ENCODE assay signal across 8 mouse cellular contexts in the genomic region with DNA sequence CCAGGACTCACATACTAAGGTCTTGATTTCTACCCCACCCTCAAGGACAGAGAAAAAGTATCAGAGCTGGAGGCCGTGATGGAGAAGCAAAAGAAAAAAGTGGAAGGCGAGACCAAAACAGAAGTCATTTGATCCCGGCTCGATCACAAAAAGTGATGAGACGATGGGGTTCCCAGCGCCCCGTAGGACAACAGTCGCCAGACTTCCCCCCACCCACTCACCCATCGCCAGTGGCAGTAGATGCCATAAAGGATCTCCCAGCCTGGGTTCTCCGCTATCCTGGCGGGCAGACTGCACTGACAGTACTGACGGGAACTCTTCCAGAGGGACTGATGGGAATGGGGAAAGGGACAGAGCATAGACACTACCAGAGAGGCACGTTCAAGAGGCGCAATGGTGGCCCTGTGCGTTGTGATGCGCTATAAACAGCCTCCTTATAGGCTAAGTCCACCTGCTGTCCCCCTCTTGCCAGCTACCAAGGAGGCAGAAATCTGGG. TPM values are rescaled to one million over a fixed set of nuclear protein-coding genes. Genes with fewer than 3 reads are reported as not detected.
DNase-seq lines count a peak whose midpoint lies in the region; ATAC-seq and TF ChIP-seq lines count a peak whose summit lies in the region.

No protein-coding gene starts in this region.

- H3K36me3 ChIP-seq in liver, adult 2 months (ENCODE audit: control insufficient read depth, insufficient read depth, low read length): peaks cover 5% of the 10 kb centered on the region; the same call in 1 of the 2 replicates
- H3K36me3 ChIP-seq in embryonic facial prominence, embryonic 15.5 days: peaks cover 31% of the 10 kb centered on the region
- H3K36me3 ChIP-seq in intestine, embryonic 14.5 days (ENCODE audit: control insufficient read depth, insufficient read depth, low read length): peaks cover 32% of the 10 kb centered on the region
- H3K36me3 ChIP-seq in myocyte (ENCODE audit: control insufficient read depth, insufficient read depth): no peaks in the 10 kb centered on the region

- TF ChIP-seq POLR2A in liver, adult 2 months (IDR thresholded peaks at IDR 0.05; ENCODE audit: extremely low read depth, insufficient read depth, low read length): no peak
- TF ChIP-seq POLR2A in myocyte (IDR thresholded peaks at IDR 0.05; ENCODE audit: insufficient read length, low read depth): no peak

- H3K4me2 ChIP-seq in embryonic facial prominence, embryonic 15.5 days (replicated peaks): peak overlapping the region; percentile 83
- H3K4me2 ChIP-seq in intestine, embryonic 14.5 days (ENCODE audit: low read length): peak overlapping the region; percentile 71
- peak overlapping the region; percentile 93 for H3K4me2 ChIP-seq in myocyte (ENCODE audit: low read depth)

- 31% methylated on average over 16 of the region's 16 CpGs for WGBS in liver, adult 2 months
- 2% methylated on average over 16 of the region's 16 CpGs for WGBS in embryonic facial prominence, embryonic 15.5 days
- 4% methylated on average over 16 of the region's 16 CpGs for WGBS in intestine, embryonic 14.5 days

- ATAC-seq in embryonic facial prominence, embryonic 15.5 days (ENCODE audit: insufficient number of reproducible peaks, low FRiP score, low TSS enrichment, low read depth): no peak
- 0 out of 2 replicates have a peak, but pooled peaks have one; percentile 5 for ATAC-seq in intestine, embryonic 14.5 days (replicated peaks; ENCODE audit: low FRiP score, low TSS enrichment, low read depth)

- H3K9me3 ChIP-seq in embryonic facial prominence, embryonic 15.5 days (replicated peaks): no peaks in the 10 kb centered on the region
- H3K9me3 ChIP-seq in intestine, embryonic 14.5 days (ENCODE audit: control insufficient read depth, low read length): no peaks in the 10 kb centered on the region

- peak overlapping the region; percentile 33 for H3K9ac ChIP-seq in liver, adult 2 months (ENCODE audit: low read depth, low read length)
- peak overlapping the region; percentile 39; the same call in 1 of the 2 replicates for H3K9ac ChIP-seq in embryonic facial prominence, embryonic 15.5 days
- peak overlapping the region; percentile 20 for H3K9ac ChIP-seq in intestine, embryonic 14.5 days (ENCODE audit: low read length)

- H3K79me2 ChIP-seq in liver, adult 2 months (ENCODE audit: control insufficient read depth, insufficient read depth, low read length): no peaks in the 10 kb centered on the region
- no peaks in the 10 kb centered on the region for H3K79me2 ChIP-seq in myocyte (ENCODE audit: control insufficient read depth, insufficient read depth)

- no peak overlapping the region for H3K27ac ChIP-seq in liver, adult 2 months (replicated peaks; ENCODE audit: insufficient read depth, low read depth, low read length)
- H3K27ac ChIP-seq in embryonic facial prominence, embryonic 15.5 days (replicated peaks): peak overlapping the region; percentile 93
- peak overlapping the region; percentile 95 for H3K27ac ChIP-seq in intestine, embryonic 14.5 days (ENCODE audit: low read depth)

- no peak overlapping the region for H3ac ChIP-seq in myocyte (ENCODE audit: control insufficient read depth, insufficient read length)

- no peaks in the 10 kb centered on the region for H3K27me3 ChIP-seq in liver, adult 2 months (ENCODE audit: control insufficient read depth, insufficient read depth, low read length)
- peaks cover 11% of the 10 kb centered on the region; the same call in 1 of the 2 replicates for H3K27me3 ChIP-seq in embryonic facial prominence, embryonic 15.5 days
- H3K27me3 ChIP-seq in intestine, embryonic 14.5 days (replicated peaks; ENCODE audit: control insufficient read depth, insufficient read depth, low read length): peaks cover 8% of the 10 kb centered on the region; the same call in 1 of the 2 replicates
- peaks cover 2% of the 10 kb centered on the region for H3K27me3 ChIP-seq in myocyte (ENCODE audit: control insufficient read depth, insufficient read depth, insufficient read length)

- H3K4me1 ChIP-seq in liver, adult 2 months (ENCODE audit: control insufficient read depth, insufficient read depth, low read length): no peaks in the 10 kb centered on the region
- peaks cover 18% of the 10 kb centered on the region for H3K4me1 ChIP-seq in embryonic facial prominence, embryonic 15.5 days
- H3K4me1 ChIP-seq in intestine, embryonic 14.5 days (replicated peaks; ENCODE audit: control insufficient read depth, insufficient read depth, low read length): peaks cover 16% of the 10 kb centered on the region

- H3K4me3 ChIP-seq in liver, adult 2 months (ENCODE audit: insufficient read depth, low read depth, low read length): peak overlapping the region; percentile 53; the same call in 1 of the 2 replicates
- H3K4me3 ChIP-seq in embryonic facial prominence, embryonic 15.5 days (replicated peaks): peak overlapping the region; percentile 55
- H3K4me3 ChIP-seq in intestine, embryonic 14.5 days (ENCODE audit: low read depth, low read length): peak overlapping the region; percentile 46
- peak overlapping the region; percentile 20 for H3K4me3 ChIP-seq in myocyte

- DNase-seq in liver, adult 2 months (ENCODE audit: extremely low read depth, low read depth, low spot score): no peak
- no peak for DNase-seq in liver
- no peak for DNase-seq in intestine, embryonic 14.5 days (ENCODE audit: low spot score)
- no peak for DNase-seq in right cerebral cortex, adult 18-20 months
- DNase-seq in frontal cortex, adult 2 months (ENCODE audit: extremely low spot score in 1 of 2, low spot score in 1 of 2): no peak
- DNase-seq in Muller cell, postnatal 12 days (ENCODE audit: inconsistent ontology term): no peak

- TF ChIP-seq CTCF in liver, adult 2 months (IDR thresholded peaks at IDR 0.05; ENCODE audit: low read depth, low read length): no peak

TF ChIP-seq in myocyte, 11 proteins besides CTCF, POLR2A, EP300 and RAD21:
- TF ChIP-seq MYOD1 (IDR thresholded peaks at IDR 0.05; ENCODE audit: control insufficient read depth in 1 of 3, insufficient read length in 2 of 3, low read depth in 2 of 3) (no peak), MYOG (IDR thresholded peaks at IDR 0.05; ENCODE audit: control insufficient read depth in 1 of 3, insufficient read depth in 1 of 3, insufficient read length in 2 of 3, low read depth in 2 of 3) (no peak), MAX (IDR thresholded peaks at IDR 0.05; ENCODE audit: low read depth) (no peak), E2F4 (IDR thresholded peaks at IDR 0.05; ENCODE audit: insufficient read depth) (no peak), TCF3 (IDR thresholded peaks at IDR 0.05; ENCODE audit: insufficient read length, low read depth) (no peak), CEBPB (IDR thresholded peaks at IDR 0.05; ENCODE audit: insufficient read depth, poor library complexity, severe bottlenecking) (no peak), POLR2AphosphoS2 (IDR thresholded peaks at IDR 0.05; ENCODE audit: insufficient read length, low read depth) (no peak), REST (IDR thresholded peaks at IDR 0.05; ENCODE audit: insufficient read depth, insufficient read length) (no peak)

RNA-seq across cellular contexts. Expression of gene Eps8l1, which starts 18.4 kb away (rescaled TPM):
- 2.9 and 6.5 TPM in 2 replicates for total RNA-seq in liver, adult 2 months (2014; rRNA removed)
- 0.05 and 1.4 TPM in 2 replicates for polyA plus RNA-seq in liver, adult 2 months (2012; rRNA removed)
- polyA plus RNA-seq in embryonic facial prominence, embryonic 15.5 days (2015; fragmentation: Nextera tagmentation; extraction: Ambion mirVana): 13.6 and 17.6 TPM in 2 replicates
- 1.7 and 5.2 TPM in 2 replicates for polyA plus RNA-seq in intestine, embryonic 14.5 days (2014; fragmentation: Nextera tagmentation; extraction: Ambion mirVana)
- polyA plus RNA-seq in myocyte (2012; fragmentation: generic; extraction: Trizol): 0.12 TPM
- 8.2 and 27.7 TPM in 2 replicates for polyA plus RNA-seq in frontal cortex, adult 2 months (2012; rRNA removed)

RNA-seq across cellular contexts. Expression of gene Ppp1r12c, which starts 22.6 kb away (rescaled TPM):
- total RNA-seq in liver, adult 2 months (2014; rRNA removed): 21.2 and 21.8 TPM in 2 replicates
- 13.4 and 22.2 TPM in 2 replicates for polyA plus RNA-seq in liver, adult 2 months (2012; rRNA removed)
- 52.5 and 57.2 TPM in 2 replicates for polyA plus RNA-seq in embryonic facial prominence, embryonic 15.5 days (2015; fragmentation: Nextera tagmentation; extraction: Ambion mirVana)
- polyA plus RNA-seq in intestine, embryonic 14.5 days (2014; fragmentation: Nextera tagmentation; extraction: Ambion mirVana): 53.4 and 58.7 TPM in 2 replicates
- 39.0 TPM for polyA plus RNA-seq in myocyte (2012; fragmentation: generic; extraction: Trizol)
- 102 and 135 TPM in 2 replicates for polyA plus RNA-seq in frontal cortex, adult 2 months (2012; rRNA removed)

RNA-seq across cellular contexts. Expression of gene Rdh13, which starts 33.4 kb away (rescaled TPM):
- 5.5 and 6.5 TPM in 2 replicates for total RNA-seq in liver, adult 2 months (2014; rRNA removed)
- 6.5 and 6.8 TPM in 2 replicates for polyA plus RNA-seq in liver, adult 2 months (2012; rRNA removed)
- 24.4 and 25.3 TPM in 2 replicates for polyA plus RNA-seq in embryonic facial prominence, embryonic 15.5 days (2015; fragmentation: Nextera tagmentation; extraction: Ambion mirVana)
- polyA plus RNA-seq in intestine, embryonic 14.5 days (2014; fragmentation: Nextera tagmentation; extraction: Ambion mirVana): 34.5 and 38.3 TPM in 2 replicates
- 16.4 TPM for polyA plus RNA-seq in myocyte (2012; fragmentation: generic; extraction: Trizol)
- polyA plus RNA-seq in frontal cortex, adult 2 months (2012; rRNA removed): 29.2 and 33.6 TPM in 2 replicates

RNA-seq across cellular contexts. Expression of gene Tnnt1, which starts 37.3 kb away (rescaled TPM):
- total RNA-seq in liver, adult 2 months (2014; rRNA removed): 1.2 and 2.9 TPM in 2 replicates
- polyA plus RNA-seq in liver, adult 2 months (2012; rRNA removed): 0.20 and 0.61 TPM in 2 replicates
- polyA plus RNA-seq in embryonic facial prominence, embryonic 15.5 days (2015; fragmentation: Nextera tagmentation; extraction: Ambion mirVana): 290 and 382 TPM in 2 replicates
- polyA plus RNA-seq in intestine, embryonic 14.5 days (2014; fragmentation: Nextera tagmentation; extraction: Ambion mirVana): 18.6 and 21.1 TPM in 2 replicates
- polyA plus RNA-seq in myocyte (2012; fragmentation: generic; extraction: Trizol): 1,403 TPM
- 10.7 and 12.6 TPM in 2 replicates for polyA plus RNA-seq in frontal cortex, adult 2 months (2012; rRNA removed)

RNA-seq across cellular contexts. Expression of gene Tnni3, which starts 45.2 kb away (rescaled TPM):
- 0.54 TPM in 1 of 2 replicates, not detected in the other for total RNA-seq in liver, adult 2 months (2014; rRNA removed)
- 0.76 and 0.82 TPM in 2 replicates for polyA plus RNA-seq in liver, adult 2 months (2012; rRNA removed)
- 5.1 and 5.9 TPM in 2 replicates for polyA plus RNA-seq in embryonic facial prominence, embryonic 15.5 days (2015; fragmentation: Nextera tagmentation; extraction: Ambion mirVana)
- 1.5 and 1.7 TPM in 2 replicates for polyA plus RNA-seq in intestine, embryonic 14.5 days (2014; fragmentation: Nextera tagmentation; extraction: Ambion mirVana)
- polyA plus RNA-seq in myocyte (2012; fragmentation: generic; extraction: Trizol): 13.3 TPM
- 8.3 and 12.1 TPM in 2 replicates for polyA plus RNA-seq in frontal cortex, adult 2 months (2012; rRNA removed)
